Mouse (Mus musculus) cerebellum, adult 18-20 months (tissue): ENCODE measurements around the gene Nmur1.

Experiments
- DNase-seq, 2 experiments: peaks; one replicate each; pipeline ENCODE4 v3.0.0; 2021

The Nmur1 gene

GRCm38 (mm10) chr1:86426128-86426527, at the start of gene Nmur1, which contains the start of gene Tex44:
TSS of gene Nmur1 (minus strand) at chr1:86426228.
TSS of gene Tex44 (plus strand) at chr1:86426329.
- no peak for DNase-seq

GRCm38 (mm10) chr1:86473109-86473760, 47.2 kb upstream of the Nmur1 start:
- DNase-seq = no peak

- peak; percentile 79 to 81 for DNase-seq
Observed at GRCm38 (mm10) chr1:86472197-86472952, 46.3 kb upstream of the Nmur1 start.

DNA sequence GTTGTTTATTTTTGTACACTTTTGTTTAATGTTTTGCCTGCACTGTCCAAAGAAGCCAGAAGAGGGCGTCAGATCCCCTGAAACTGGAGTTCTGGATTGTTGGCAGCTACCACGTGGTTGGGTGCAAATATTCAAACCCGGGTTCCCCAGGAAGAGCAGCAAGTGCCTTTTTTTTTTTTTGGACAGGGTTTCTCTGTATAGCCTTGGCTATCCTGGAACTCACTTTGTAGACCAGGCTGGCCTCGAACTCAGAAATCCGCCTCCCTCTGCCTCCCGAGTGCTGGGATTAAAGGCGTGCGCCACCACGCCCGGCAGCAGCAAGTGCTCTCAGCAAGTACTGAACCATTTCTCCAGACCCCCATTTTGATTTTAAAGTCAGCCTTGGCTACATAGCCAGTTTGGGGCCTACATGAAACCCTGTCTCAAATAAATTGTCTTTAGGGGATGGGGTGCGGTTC, 45.5 kb upstream of the Nmur1 start:
- DNase-seq = peak; percentile 47 to 59

GRCm38 (mm10) chr1:86470519-86471181, 44.6 kb upstream of the Nmur1 start:
- DNase-seq = peak; percentile 67 to 69

- DNase-seq = no peak
Observed at GRCm38 (mm10) chr1:86469876-86470275, 43.8 kb upstream of the Nmur1 start.

DNA sequence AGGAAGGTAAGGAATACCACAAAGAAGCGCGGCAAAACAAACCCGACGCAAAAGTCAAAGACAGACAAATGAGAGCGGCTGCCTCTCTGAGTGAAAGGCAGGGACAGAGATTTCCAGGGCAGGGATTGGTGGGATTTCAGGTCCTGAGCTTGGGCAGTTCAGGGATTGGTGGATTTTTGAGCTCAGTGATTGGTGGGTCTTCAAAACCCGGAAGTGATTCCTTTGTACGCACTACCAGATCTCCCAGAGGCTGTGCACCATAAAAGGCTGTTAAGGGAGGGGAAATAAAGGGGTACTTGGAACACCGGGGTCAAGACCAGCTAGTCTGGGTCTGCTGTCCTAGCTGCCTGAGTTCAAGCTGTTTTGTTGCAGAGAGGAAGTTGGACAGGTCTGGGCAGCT, 41.4 kb upstream of the Nmur1 start:
- DNase-seq = no peak

DNA sequence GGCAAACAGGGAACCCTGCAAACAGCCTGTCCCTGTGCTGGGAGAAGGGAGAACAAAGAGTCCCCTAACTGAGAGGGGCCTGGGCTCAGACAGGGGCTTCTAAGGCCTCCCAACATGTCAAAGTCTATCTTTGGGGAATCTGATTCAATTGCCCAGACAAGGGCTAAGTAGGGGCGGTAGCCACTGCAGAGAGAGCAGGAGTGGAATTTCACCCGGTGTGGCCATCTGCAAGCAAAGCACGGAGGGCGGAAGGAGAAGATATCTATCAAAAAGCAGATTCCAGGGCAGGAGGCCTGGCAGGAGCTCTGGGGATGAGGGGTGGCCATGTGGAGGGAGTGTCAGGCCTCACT, 38.8 kb upstream of the Nmur1 start:
- DNase-seq = no peak

- no peak for DNase-seq
Observed at GRCm38 (mm10) chr1:86464223-86464874, 38.3 kb upstream of the Nmur1 start.

- no peak for DNase-seq
Observed at GRCm38 (mm10) chr1:86459371-86459770, 33.3 kb upstream of the Nmur1 start.

GRCm38 (mm10) chr1:86456892-86457581, 31.0 kb upstream of the Nmur1 start:
- DNase-seq = no peak

- DNase-seq = no peak
Observed at GRCm38 (mm10) chr1:86452713-86453112, 26.7 kb upstream of the Nmur1 start.

DNA sequence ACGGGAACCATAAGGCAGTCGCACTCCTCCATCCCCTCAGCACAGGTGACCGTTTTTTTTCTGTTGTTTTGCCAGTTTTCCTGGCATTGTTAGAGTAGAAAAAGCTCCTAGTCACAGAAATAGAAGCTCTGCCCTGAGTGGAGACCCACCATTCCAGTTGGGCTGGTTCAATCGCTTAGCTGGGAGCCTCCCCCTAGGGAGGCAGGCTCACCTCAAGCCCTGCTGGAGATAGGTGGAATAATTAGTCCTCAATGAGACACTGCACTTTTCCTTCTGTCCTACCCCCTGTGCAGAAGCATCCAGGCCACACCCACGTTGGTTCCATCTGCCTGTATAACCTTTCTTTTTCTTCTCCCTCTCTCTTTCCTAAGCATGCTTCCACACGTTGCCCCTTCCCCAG, 23.9 kb upstream of the Nmur1 start:
- no peak for DNase-seq

DNA sequence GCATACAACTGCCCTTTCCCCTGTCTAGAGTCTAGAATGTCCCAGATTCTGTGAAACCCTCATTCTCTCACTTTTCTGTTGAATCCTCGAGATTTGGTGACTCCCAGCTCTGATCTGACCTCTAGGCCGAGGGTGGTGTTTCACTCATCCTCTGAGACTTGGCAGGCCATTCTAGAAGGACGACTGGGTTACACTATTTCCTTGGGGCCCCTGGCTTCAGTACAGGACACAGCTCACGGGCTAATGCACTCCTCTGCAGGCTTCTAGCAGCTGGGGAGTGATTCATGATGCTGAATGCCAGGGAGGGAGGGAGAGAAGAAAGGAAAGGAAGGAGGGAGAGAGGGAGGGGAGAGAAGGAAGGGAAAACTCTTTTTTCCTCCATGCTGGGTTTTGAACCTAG, 22.2 kb upstream of the Nmur1 start:
- no peak for DNase-seq

- DNase-seq = no peak
Observed at GRCm38 (mm10) chr1:86447596-86448171, 21.7 kb upstream of the Nmur1 start.

DNA sequence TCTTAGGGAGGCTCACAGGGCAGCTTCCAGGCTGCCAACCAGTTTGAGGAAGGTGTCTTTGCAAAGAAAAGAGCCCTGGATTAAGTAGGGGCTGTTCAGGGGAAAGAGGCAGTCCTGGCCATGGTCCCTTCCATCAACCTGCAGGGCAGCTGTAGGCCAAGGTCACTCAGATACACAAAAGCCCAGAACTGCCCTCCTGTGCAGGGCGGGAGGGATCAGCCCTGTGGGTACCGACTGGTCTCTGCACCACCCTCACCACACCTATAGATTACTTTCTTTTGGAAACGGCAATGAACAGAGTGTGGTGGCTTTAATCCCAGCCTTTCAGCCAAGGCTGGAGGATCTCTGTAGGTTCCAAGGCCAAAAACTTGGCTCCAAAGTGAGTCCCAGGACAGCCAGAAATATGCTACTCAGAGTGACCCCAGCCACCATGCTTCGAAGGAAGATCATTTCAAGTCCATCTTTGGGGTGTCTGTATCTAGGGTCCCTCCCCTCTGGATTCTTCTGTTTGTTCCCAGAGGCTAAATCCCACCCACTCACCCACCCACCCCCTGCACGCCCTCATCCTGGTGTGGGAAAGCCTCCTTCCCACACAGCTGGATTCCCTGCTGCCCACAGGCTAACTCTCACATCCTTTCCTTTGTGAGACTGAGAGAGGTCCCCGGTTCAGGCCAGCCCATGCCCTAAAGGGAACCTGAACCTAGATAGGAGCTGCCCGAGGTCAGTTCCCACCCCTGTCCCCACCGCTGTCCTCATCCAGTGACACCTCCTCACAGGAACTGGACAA, 17.6 kb upstream of the Nmur1 start:
- DNase-seq = peak in 1 of 2 experiments; percentile 30

DNA sequence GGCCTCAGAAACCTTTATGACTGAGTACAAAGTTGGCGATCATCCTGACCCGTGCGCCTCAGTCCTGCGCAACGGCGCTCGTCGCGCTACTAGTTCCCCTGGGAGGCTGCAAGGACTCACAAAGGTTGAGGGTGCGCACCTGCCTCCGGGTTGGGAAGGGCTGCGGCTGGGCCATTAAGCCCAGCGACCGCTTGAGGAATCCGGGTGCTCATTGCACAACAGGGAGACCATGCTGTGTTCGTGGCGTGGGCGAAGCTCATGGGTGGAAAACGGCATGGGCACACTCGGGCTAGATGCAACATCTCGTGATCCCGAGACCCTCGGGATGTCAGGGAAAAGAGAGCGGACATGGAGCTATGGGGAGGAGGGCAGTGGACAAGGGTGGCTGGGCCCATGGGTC, 16.8 kb upstream of the Nmur1 start:
- DNase-seq = no peak

- peak; percentile 90 to 93 for DNase-seq
Observed at GRCm38 (mm10) chr1:86441980-86442831, 16.2 kb upstream of the Nmur1 start.

DNA sequence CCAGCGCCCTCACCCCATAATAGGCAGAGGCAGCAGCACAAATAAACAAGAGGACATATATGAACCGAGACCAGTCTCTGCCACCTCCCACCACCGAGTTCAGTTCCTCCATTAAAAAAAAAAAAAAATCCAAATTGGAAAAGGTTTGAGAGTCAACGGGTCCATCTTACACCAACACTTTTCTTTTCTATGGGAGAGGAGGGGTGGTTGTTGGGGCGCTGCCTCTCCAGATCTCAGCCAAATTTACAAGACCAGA, 15.6 kb upstream of the Nmur1 start:
- no peak for DNase-seq

- peak; percentile 49 to 57 for DNase-seq
Observed at GRCm38 (mm10) chr1:86440887-86441723, 15.1 kb upstream of the Nmur1 start.
